Mouse (Mus musculus) ES-Bruce4 (cell line): ENCODE measurements around the gene 3110082I17Rik. TPM values are rescaled to one million over a fixed set of nuclear protein-coding genes. Genes with fewer than 3 reads are reported as not detected.

Source experiments
- H3K27ac ChIP-seq: 2 replicates; pipeline ENCODE4 v1.5.1; 2012; ENCODE audit warnings: low read length, inconsistent platforms; ENCODE audit not compliant: insufficient read depth
- H3K27me3 ChIP-seq: 2 replicates; pipeline ENCODE4 v1.6.1; 2012; ENCODE audit warnings: mild to moderate bottlenecking, low read length, inconsistent platforms; ENCODE audit not compliant: control insufficient read depth, poor library complexity, insufficient read depth, severe bottlenecking
- H3K36me3 ChIP-seq: 2 replicates; pipeline ENCODE4 v1.6.1; 2012; ENCODE audit warnings: inconsistent platforms, mild to moderate bottlenecking, low read length, moderate library complexity; ENCODE audit not compliant: control insufficient read depth, poor library complexity, insufficient read depth, severe bottlenecking
- H3K4me1 ChIP-seq: one replicate; pipeline ENCODE4 v1.8.1; 2011; ENCODE audit warnings: low read length; ENCODE audit not compliant: control insufficient read depth, insufficient read depth
- H3K4me3 ChIP-seq: 2 replicates; pipeline ENCODE4 v1.5.1; 2011; ENCODE audit warnings: low read depth, mild to moderate bottlenecking, low read length
- H3K9ac ChIP-seq: 2 replicates; pipeline ENCODE4 v1.6.1; 2012; ENCODE audit warnings: low read depth, mild to moderate bottlenecking, inconsistent platforms; ENCODE audit not compliant: poor library complexity, severe bottlenecking
- H3K9me3 ChIP-seq: replicated peaks from 2 replicates; pipeline ENCODE4 v1.6.1; 2012; ENCODE audit warnings: mild to moderate bottlenecking, low read length, inconsistent platforms; ENCODE audit not compliant: control insufficient read depth, poor library complexity, insufficient read depth, severe bottlenecking
- CTCF ChIP-seq: IDR thresholded peaks from one replicate; pipeline ENCODE4 v1.8.1; 2011; ENCODE audit warnings: low read depth, low read length
- EP300 ChIP-seq: IDR thresholded peaks from 2 replicates; pipeline ENCODE4 v1.6.1; 2011; ENCODE audit warnings: low read depth, low read length; ENCODE audit not compliant: insufficient read depth
- POLR2A ChIP-seq: IDR thresholded peaks from one replicate; pipeline ENCODE4 v1.8.1; 2011; ENCODE audit warnings: low read length; ENCODE audit not compliant: insufficient read depth
- polyA plus RNA-seq: library from polyadenylated mRNA; stranded (reverse); fragments of >200 nt; gene quantifications from 2 replicates; pipeline ENCODE4 v1.2.4, GENCODE M21; 2011; ENCODE audit warnings: low read depth; ENCODE audit not compliant: missing spikeins, insufficient read depth, insufficient read length

Gene 3110082I17Rik
- polyA plus RNA-seq, 1 experiment = 44.5 TPM

- H3K9ac ChIP-seq = no peak overlapping the region
- H3K9me3 ChIP-seq = no peaks in the 10 kb centered on the region
- H3K4me1 ChIP-seq = peaks cover 5% of the 10 kb centered on the region
- no peak overlapping the region for H3K4me3 ChIP-seq
- no peaks in the 10 kb centered on the region for H3K27me3 ChIP-seq
- H3K27ac ChIP-seq = no peak overlapping the region
- no peaks in the 10 kb centered on the region for H3K36me3 ChIP-seq
- TF ChIP-seq POLR2A = no peak
- no peak for TF ChIP-seq EP300
- TF ChIP-seq CTCF = no peak
These were observed 87.2 kb downstream of the 3110082I17Rik start for GRCm38 (mm10) chr5:139373126-139373525.

DNA sequence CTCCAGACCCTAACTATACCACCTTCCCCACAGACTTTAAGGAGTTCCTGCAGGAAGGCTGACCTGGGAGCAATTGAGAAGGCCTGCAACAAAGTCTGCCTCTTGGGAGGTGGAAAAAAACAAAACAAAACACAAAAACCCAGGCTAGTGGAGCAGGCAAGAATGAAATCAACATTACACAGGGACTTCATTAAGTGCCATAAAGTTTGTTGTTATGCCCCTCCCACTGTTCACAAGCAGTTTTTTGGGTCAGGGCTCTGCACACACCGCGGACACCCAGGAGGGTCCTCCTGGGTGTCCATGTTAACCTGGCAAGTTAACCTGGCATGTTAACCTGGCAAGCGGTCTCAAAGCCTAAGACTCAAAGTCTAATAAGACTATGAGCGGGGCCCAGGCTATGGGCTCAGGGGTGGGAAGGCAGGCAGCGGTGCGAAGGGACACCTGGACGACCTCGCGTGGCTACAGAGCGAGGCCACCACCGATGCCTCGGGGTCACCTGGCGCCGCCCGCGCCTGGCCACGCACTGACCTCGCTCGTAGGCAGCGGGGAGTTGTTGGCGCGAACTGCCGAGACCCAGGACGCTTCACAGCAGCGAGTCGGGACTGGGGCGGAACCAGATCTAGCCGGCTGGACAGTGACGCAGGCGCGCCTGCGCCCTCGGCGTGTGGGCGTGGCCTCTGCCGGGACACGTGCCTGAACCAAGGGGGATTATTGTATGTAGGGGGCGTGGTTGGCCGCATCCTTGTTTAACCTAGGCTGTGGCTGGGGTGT is 88.5 kb downstream of the 3110082I17Rik start:
- Histone ChIP-seq H3K36me3 (no peaks in the 10 kb centered on the region), H3K27me3 (no peaks in the 10 kb centered on the region), H3K4me1 (peaks cover 5% of the 10 kb centered on the region), H3K4me3 (peak overlapping the region; percentile 49), H3K9ac (peak overlapping the region; percentile 43), H3K27ac (no peak overlapping the region), H3K9me3 (no peaks in the 10 kb centered on the region)
- TF ChIP-seq EP300 (peak; percentile 81), POLR2A (no peak)

- Histone ChIP-seq H3K27me3 (no peaks in the 10 kb centered on the region), H3K9ac (peak overlapping the region; percentile 43; the same call in 1 of the 2 replicates), H3K36me3 (no peaks in the 10 kb centered on the region), H3K9me3 (no peaks in the 10 kb centered on the region), H3K4me3 (no peak overlapping the region), H3K27ac (no peak overlapping the region), H3K4me1 (peaks cover 7% of the 10 kb centered on the region)
- TF ChIP-seq EP300 (no peak), POLR2A (no peak), CTCF (no peak)
These were observed 89.2 kb downstream of the 3110082I17Rik start for GRCm38 (mm10) chr5:139371118-139371517.

GRCm38 (mm10) chr5:139370336-139370735 is 90.0 kb downstream of the 3110082I17Rik start:
- no peaks in the 10 kb centered on the region for H3K36me3 ChIP-seq
- H3K27ac ChIP-seq = no peak overlapping the region
- no peak overlapping the region for H3K4me3 ChIP-seq
- no peak for TF ChIP-seq EP300
- no peak for TF ChIP-seq POLR2A
- TF ChIP-seq CTCF = no peak
- no peak overlapping the region for H3K9ac ChIP-seq
- no peaks in the 10 kb centered on the region for H3K27me3 ChIP-seq
- no peaks in the 10 kb centered on the region for H3K9me3 ChIP-seq
- H3K4me1 ChIP-seq = peaks cover 8% of the 10 kb centered on the region

DNA sequence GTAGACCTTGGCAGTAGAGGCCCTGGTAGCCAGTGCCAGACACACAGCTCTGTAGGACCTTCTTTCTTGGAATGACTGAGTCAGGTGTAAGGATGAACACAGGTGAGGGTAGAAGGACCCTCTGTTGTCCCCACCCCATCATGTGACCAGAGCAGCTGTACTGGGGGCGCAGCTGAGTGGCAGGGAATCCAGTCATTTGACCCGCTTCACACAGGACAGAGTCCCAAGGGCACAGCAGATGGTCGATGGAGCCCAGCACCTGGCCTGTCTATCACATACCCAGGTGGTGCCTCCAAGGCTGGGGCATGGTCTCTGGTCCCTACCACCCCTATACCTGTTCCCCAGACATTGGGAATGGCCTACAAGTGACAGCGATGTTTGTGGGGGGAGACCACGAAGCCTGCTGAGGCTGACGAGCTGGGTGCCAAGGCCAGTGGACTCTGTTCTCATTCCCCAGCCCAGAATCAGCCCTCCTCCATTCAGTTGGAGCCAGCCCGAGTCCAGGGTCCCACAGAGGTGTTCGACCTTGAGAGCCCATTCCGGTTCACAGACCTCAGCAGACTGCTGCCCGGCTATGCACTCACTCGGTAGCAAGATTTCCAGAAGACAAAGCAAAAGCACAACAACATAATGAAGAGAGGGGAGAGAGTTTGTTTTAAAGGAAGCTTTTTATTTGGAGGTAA is 91.5 kb downstream of the 3110082I17Rik start:
- H3K27me3 ChIP-seq = no peaks in the 10 kb centered on the region
- no peak for TF ChIP-seq CTCF
- no peak for TF ChIP-seq EP300
- TF ChIP-seq POLR2A = no peak
- H3K9ac ChIP-seq = no peak overlapping the region
- H3K36me3 ChIP-seq = no peaks in the 10 kb centered on the region
- H3K4me1 ChIP-seq = peaks cover 8% of the 10 kb centered on the region
- no peaks in the 10 kb centered on the region for H3K9me3 ChIP-seq
- no peak overlapping the region for H3K4me3 ChIP-seq
- no peak overlapping the region for H3K27ac ChIP-seq

GRCm38 (mm10) chr5:139367884-139368458 is 92.4 kb downstream of the 3110082I17Rik start:
- no peaks in the 10 kb centered on the region for H3K27me3 ChIP-seq
- TF ChIP-seq POLR2A (no peak), CTCF (no peak), EP300 (no peak)
- peaks cover 8% of the 10 kb centered on the region for H3K4me1 ChIP-seq
- H3K9me3 ChIP-seq = no peaks in the 10 kb centered on the region
- no peaks in the 10 kb centered on the region for H3K36me3 ChIP-seq
- no peak overlapping the region for H3K9ac ChIP-seq
- H3K27ac ChIP-seq = no peak overlapping the region
- H3K4me3 ChIP-seq = no peak overlapping the region
